Mouse (Mus musculus): ENCODE measurements around the gene Unc13d.
"Not testable (repeated sequence)": the region's sequence is repeated elsewhere in the genome, so short reads cannot be mapped to it uniquely, and the experiment has no call there.

The Unc13d gene

GRCm38 (mm10) chr11:116022256-116022780 lies 55.4 kb downstream of the Unc13d start:
- peak; percentile 38 for DNase-seq (ENCODE audit: low spot score)

DNA sequence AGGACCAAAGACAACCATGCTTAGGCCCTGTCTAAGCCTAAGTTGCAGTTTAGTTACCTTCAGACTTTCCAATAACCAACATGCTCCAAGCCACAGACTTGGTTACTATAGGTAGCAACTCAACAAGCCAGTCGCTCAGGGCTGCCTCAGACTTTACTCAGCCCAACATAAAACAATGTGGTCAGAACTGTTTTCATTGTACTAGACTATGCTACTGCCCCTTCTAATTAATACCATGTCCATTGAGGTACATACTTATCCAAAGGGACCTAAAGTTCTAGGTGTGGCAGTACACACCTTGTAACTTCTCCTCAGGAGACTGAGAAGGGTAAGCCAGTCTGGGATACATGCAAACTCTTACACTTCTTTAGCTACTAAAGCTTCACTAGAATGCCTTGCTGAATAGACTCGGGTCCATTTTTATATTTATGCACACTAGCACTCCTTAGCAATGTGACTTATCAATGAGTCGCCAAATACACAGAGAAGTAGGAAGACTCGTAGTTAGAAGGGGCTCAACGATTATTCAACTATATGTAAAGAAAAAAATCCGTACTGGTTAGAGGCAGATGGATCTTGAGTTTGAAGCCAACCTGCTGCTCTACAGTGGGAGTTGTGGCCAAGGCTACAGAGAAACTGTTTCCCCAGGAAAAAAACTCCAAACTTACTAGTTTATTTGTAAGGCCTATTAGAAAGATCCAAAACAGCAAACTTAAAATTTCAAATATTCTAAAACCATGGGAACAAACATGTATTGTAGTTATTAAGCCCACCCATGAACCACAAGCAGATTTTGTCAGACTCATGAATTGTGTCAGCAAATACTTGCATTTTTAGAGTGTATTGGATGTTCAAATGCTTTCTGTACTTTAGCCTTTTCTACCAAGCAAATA lies 56.2 kb downstream of the Unc13d start:
- DNase-seq (ENCODE audit: low spot score), result peak; percentile 53

- peak; percentile 55 for DNase-seq (ENCODE audit: low spot score)
Observed at GRCm38 (mm10) chr11:116020519-116020922, 57.2 kb downstream of the Unc13d start.

- DNase-seq (ENCODE audit: low spot score), result peak; percentile 56
Observed at GRCm38 (mm10) chr11:116019976-116020411, 57.8 kb downstream of the Unc13d start.

- DNase-seq (ENCODE audit: low spot score), result peak; percentile 65
Observed at GRCm38 (mm10) chr11:116019360-116019791, 58.4 kb downstream of the Unc13d start.

- not testable (repeated sequence) for DNase-seq (ENCODE audit: low spot score)
Observed at GRCm38 (mm10) chr11:116018867-116019266, 58.9 kb downstream of the Unc13d start.

- peak; percentile 77 for DNase-seq (ENCODE audit: low spot score)
Observed at GRCm38 (mm10) chr11:116018106-116018505, 59.7 kb downstream of the Unc13d start.

GRCm38 (mm10) chr11:116014821-116015220 lies 62.9 kb downstream of the Unc13d start:
- DNase-seq (ENCODE audit: low spot score), result no peak

- peak; percentile 92 for DNase-seq (ENCODE audit: low spot score)
Observed at GRCm38 (mm10) chr11:116012262-116012947, 65.4 kb downstream of the Unc13d start, which contains the start of gene Galk1. Gene Galk1, minus strand, starts transcription at chr11:116012719.

Data from retina, embryonic 14.5 days (tissue).